Mouse (Mus musculus) monocyte, adult 59 days (primary cell): ENCODE results near the gene Tlr9. TPM values are rescaled to one million over a fixed set of nuclear protein-coding genes. Genes with fewer than 3 reads are reported as not detected.

ENCODE experiments used
- total RNA-seq, 2 experiments: library from RNA; stranded (reverse); gene quantifications; one replicate each; pipeline ENCODE4 v1.2.4; 2023

The Tlr9 gene
- 10 to 100 TPM; 86.4 to 96.0 TPM for total RNA-seq

GRCm38 (mm10) chr9:106222261-106222851 lies at the start of gene Tlr9:
Tlr9 (plus strand) TSS chr9:106222598.

GRCm38 (mm10) chr9:106199535-106200272 lies 22.7 kb upstream of the Tlr9 start, which contains the start of gene Ppm1m:
Ppm1m (minus strand) TSS chr9:106199746.

GRCm38 (mm10) chr9:106202819-106203636 lies 19.4 kb upstream of the Tlr9 start, which contains the start of gene Twf2:
Twf2 (plus strand) TSS chr9:106203108.

Other genes with a start within 250 kb of the Tlr9 start
- not detected for gene Col6a4, start 125.8 kb upstream of the Tlr9 start, total RNA-seq
- gene Glyctk, start 64.5 kb upstream of the Tlr9 start, total RNA-seq = under 1 TPM; 0.49 to 0.66 TPM
- 10 to 100 TPM; 66.3 to 72.7 TPM for gene Wdr82, start 51.7 kb upstream of the Tlr9 start, total RNA-seq
- gene Ppm1m, start 22.9 kb upstream of the Tlr9 start, total RNA-seq = 10 to 100 TPM; 41.3 to 48.1 TPM
- 100 to 1,000 TPM in 1 of 2 experiments, 10 to 100 TPM in 1; 98.6 to 113 TPM for gene Twf2, start 19.5 kb upstream of the Tlr9 start, total RNA-seq
- gene Alas1, start 26.1 kb downstream of the Tlr9 start, total RNA-seq = 10 to 100 TPM; 67.2 to 76.3 TPM
- 1 to 10 TPM; 2.6 to 2.8 TPM for gene Poc1a, start 58.5 kb downstream of the Tlr9 start, total RNA-seq
- gene Dusp7, start 146.0 kb downstream of the Tlr9 start, total RNA-seq = 10 to 100 TPM; 38.7 to 44.6 TPM
- gene Rpl29, start 206.9 kb downstream of the Tlr9 start, total RNA-seq = 100 to 1,000 TPM; 647 to 744 TPM
- 1 to 10 TPM; 1.6 to 1.7 TPM for gene Acy1, start 215.7 kb downstream of the Tlr9 start, total RNA-seq
- 1 to 10 TPM; 2.5 to 6.6 TPM for gene Abhd14b, start 224.9 kb downstream of the Tlr9 start, total RNA-seq
- 1 to 10 TPM in 1 of 2 experiments, under 1 TPM in 1; 0.66 to 3.3 TPM for gene Abhd14a, start 225.1 kb downstream of the Tlr9 start, total RNA-seq
- 1 to 10 TPM; 1.3 to 2.0 TPM for gene Pcbp4, start 230.7 kb downstream of the Tlr9 start, total RNA-seq
- gene Gpr62, start 243.3 kb downstream of the Tlr9 start, total RNA-seq = under 1 TPM; 0.27 to 0.31 TPM